Mouse (Mus musculus): Measurements from ENCODE around the gene Pds5a. TPM values are rescaled to one million over a fixed set of nuclear protein-coding genes. Genes with fewer than 3 reads are reported as not detected.
"Not testable (repeated sequence)": the region's sequence is repeated elsewhere in the genome, so short reads cannot be mapped to it uniquely, and the experiment has no call there.

Gene Pds5a
- polyA plus RNA-seq, 1 experiment from 2014 or later, result 78.0 TPM

DNA sequence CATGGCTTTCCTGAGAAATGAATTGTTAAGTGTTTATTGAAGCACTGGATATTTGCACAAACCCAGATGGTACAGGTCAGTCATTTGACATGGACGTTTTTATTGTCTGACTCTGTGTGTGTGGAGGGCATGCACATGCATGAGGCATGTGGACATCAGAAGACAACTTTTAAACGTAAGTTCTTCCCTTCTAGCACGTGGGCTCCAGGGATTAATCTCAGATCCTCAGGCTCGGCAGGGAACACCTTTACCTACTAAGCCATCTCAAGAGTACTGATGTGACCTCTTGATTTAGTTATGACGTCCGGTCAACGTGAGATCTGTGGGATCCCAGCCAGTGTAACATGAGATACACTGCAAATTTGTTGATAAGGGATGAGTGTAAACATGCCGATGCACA, 12.2 kb upstream of the Pds5a start:
- H3K27ac ChIP-seq, result no peak overlapping the region
- no peaks in the 10 kb centered on the region for H3K27me3 ChIP-seq
- 53% methylated on average over 8 of the region's 8 CpGs for WGBS
- no peaks in the 10 kb centered on the region for H3K36me3 ChIP-seq
- H3K9ac ChIP-seq, result no peak overlapping the region; the same call in 1 of the 2 replicates
- H3K9me3 ChIP-seq, result no peaks in the 10 kb centered on the region
- ATAC-seq (ENCODE audit: low FRiP score, low read depth), result no peak
- no peak overlapping the region for H3K4me2 ChIP-seq (replicated peaks)
- no peak overlapping the region for H3K4me3 ChIP-seq
- no peaks in the 10 kb centered on the region for H3K4me1 ChIP-seq

DNA sequence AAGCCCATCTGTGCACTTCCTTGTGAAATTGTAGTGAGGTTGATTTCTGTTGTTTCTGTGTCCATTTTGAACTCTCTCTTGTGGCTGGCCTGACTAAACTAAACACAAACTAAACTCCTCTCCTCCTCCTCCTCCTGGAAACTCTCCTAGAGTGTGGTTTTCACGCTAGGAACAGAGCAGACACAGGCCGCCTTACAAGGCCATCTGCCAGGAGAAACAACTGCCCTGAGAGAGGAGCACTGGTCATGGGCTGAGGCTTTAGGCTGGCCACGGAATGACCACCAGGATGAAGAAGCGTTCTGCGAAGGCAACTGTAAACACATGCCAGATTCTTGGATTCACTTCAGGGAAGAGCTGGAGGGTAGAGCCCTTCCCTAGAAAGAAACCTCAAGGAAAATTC, 8.9 kb upstream of the Pds5a start:
- H3K27me3 ChIP-seq, result no peaks in the 10 kb centered on the region
- no peaks in the 10 kb centered on the region for H3K9me3 ChIP-seq
- 72% methylated on average over 5 of the region's 5 CpGs for WGBS
- no peak for ATAC-seq (ENCODE audit: low FRiP score, low read depth)
- H3K4me3 ChIP-seq, result no peak overlapping the region
- no peaks in the 10 kb centered on the region for H3K36me3 ChIP-seq
- H3K27ac ChIP-seq, result no peak overlapping the region
- no peak overlapping the region for H3K9ac ChIP-seq
- H3K4me1 ChIP-seq, result no peaks in the 10 kb centered on the region
- H3K4me2 ChIP-seq (replicated peaks), result no peak overlapping the region

DNA sequence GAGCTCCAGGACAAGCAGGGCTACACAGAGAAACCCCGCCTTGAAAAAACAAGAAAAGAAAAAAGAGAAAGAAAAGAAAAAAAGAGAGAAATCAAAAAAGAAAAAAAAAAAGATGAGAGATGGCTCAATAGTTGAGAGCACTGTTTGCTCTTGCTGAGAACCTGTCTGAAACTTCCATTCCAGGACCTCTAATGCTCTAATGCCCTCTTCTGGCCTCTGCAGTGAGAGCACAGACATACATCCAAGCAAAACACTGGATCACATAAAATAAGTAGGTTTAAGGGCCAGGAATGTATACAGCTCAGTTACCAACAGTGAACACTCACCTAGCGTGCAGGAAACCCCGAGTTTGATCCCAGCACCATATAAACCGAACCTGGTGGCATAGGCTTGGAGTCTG, 8.1 kb upstream of the Pds5a start:
- Histone ChIP-seq H3K9me3 (no peaks in the 10 kb centered on the region), H3K4me1 (no peaks in the 10 kb centered on the region), H3K4me3 (no peak overlapping the region), H3K36me3 (no peaks in the 10 kb centered on the region), H3K4me2 (replicated peaks) (no peak overlapping the region), H3K27ac (no peak overlapping the region), H3K27me3 (no peaks in the 10 kb centered on the region), H3K9ac (no peak overlapping the region)
- no peak for ATAC-seq (ENCODE audit: low FRiP score, low read depth)
- WGBS, result 77% methylated on average over 4 of the region's 4 CpGs

GRCm38 (mm10) chr5:65704765-65705678, 6.9 kb upstream of the Pds5a start:
- Histone ChIP-seq H3K27ac (no peak overlapping the region), H3K9me3 (no peaks in the 10 kb centered on the region), H3K4me3 (no peak overlapping the region), H3K27me3 (no peaks in the 10 kb centered on the region), H3K9ac (no peak overlapping the region; the same call in 1 of the 2 replicates), H3K36me3 (no peaks in the 10 kb centered on the region), H3K4me2 (replicated peaks) (no peak overlapping the region), H3K4me1 (no peaks in the 10 kb centered on the region)
- WGBS, result 68% methylated on average over 12 of the region's 12 CpGs
- no peak for ATAC-seq (ENCODE audit: low FRiP score, low read depth)

DNA sequence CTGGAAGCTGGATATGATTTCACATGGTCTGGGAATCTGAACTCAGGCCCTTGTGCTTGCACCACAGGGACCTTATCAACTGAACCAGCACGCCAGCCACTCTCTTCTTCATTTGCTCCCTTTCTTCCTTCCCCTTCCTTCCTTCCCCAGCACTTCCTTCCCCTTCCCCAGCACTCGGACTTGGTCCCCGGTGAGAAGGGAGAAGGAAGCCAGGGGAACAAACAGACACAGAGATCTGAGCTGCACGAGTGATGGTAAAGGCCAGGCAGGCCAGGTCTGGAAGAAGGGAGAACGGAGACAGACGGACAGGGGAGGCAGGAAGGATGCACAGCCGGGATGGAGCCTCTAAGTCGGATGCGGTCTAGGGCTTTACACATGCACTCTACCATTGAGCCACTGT, 5.2 kb upstream of the Pds5a start:
- Histone ChIP-seq H3K9ac (no peak overlapping the region), H3K27me3 (no peaks in the 10 kb centered on the region), H3K36me3 (no peaks in the 10 kb centered on the region), H3K4me3 (no peak overlapping the region), H3K4me1 (peaks cover 6% of the 10 kb centered on the region), H3K4me2 (replicated peaks) (no peak overlapping the region), H3K9me3 (no peaks in the 10 kb centered on the region), H3K27ac (no peak overlapping the region)
- 78% methylated on average over 9 of the region's 9 CpGs for WGBS
- ATAC-seq (ENCODE audit: low FRiP score, low read depth), result no peak

DNA sequence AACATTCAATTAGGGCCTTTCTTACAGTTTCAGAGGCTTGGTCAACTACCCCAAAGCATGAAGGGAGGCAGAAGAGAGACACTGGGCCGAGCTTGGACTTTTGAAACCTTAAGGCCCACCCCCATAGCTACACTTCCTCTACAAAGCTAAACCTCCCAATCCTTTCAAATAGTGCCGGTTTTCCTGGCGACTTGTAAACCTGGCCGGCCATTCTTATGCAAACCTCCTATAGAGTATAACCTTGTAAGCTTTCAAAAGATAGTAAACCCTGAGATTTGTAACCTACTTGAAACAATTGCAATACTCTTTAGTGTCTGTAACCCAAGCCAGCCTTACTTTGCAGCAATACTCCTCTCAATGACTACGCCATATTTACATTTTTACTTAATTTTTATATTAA, 2.0 kb upstream of the Pds5a start:
- H3K36me3 ChIP-seq, result peaks cover 3% of the 10 kb centered on the region; the same call in 1 of the 2 replicates
- no peaks in the 10 kb centered on the region for H3K27me3 ChIP-seq
- H3K4me1 ChIP-seq, result peaks cover 19% of the 10 kb centered on the region
- no peak for ATAC-seq (ENCODE audit: low FRiP score, low read depth)
- WGBS, result 87% methylated on average over 5 of the region's 5 CpGs
- H3K4me3 ChIP-seq, result no peak overlapping the region
- H3K4me2 ChIP-seq (replicated peaks), result no peak overlapping the region
- no peak overlapping the region for H3K9ac ChIP-seq
- H3K27ac ChIP-seq, result no peak overlapping the region
- H3K9me3 ChIP-seq, result no peaks in the 10 kb centered on the region

GRCm38 (mm10) chr5:65699146-65699545, 1.1 kb upstream of the Pds5a start:
- Histone ChIP-seq H3K36me3 (peaks cover 11% of the 10 kb centered on the region), H3K4me1 (peaks cover 26% of the 10 kb centered on the region), H3K4me3 (peak overlapping the region; percentile 96), H3K9ac (peak overlapping the region; percentile 98), H3K27ac (peak overlapping the region; percentile 97; the same call in 1 of the 2 replicates), H3K4me2 (replicated peaks) (peak overlapping the region; percentile 70), H3K9me3 (no peaks in the 10 kb centered on the region), H3K27me3 (no peaks in the 10 kb centered on the region)
- 70% methylated on average over 10 of the region's 10 CpGs for WGBS
- no peak for ATAC-seq (ENCODE audit: low FRiP score, low read depth)

GRCm38 (mm10) chr5:65698759-65699136, 675 bp upstream of the Pds5a start:
- no peaks in the 10 kb centered on the region for H3K9me3 ChIP-seq
- peaks cover 11% of the 10 kb centered on the region for H3K36me3 ChIP-seq
- peak overlapping the region; percentile 96 for H3K4me3 ChIP-seq
- H3K4me1 ChIP-seq, result peaks cover 26% of the 10 kb centered on the region
- H3K9ac ChIP-seq, result peak overlapping the region; percentile 98
- H3K27me3 ChIP-seq, result no peaks in the 10 kb centered on the region
- H3K27ac ChIP-seq, result peak overlapping the region; percentile 97
- H3K4me2 ChIP-seq (replicated peaks), result peak overlapping the region; percentile 70
- no peak for ATAC-seq (ENCODE audit: low FRiP score, low read depth)
- 17% methylated on average over 6 of the region's 6 CpGs for WGBS

DNA sequence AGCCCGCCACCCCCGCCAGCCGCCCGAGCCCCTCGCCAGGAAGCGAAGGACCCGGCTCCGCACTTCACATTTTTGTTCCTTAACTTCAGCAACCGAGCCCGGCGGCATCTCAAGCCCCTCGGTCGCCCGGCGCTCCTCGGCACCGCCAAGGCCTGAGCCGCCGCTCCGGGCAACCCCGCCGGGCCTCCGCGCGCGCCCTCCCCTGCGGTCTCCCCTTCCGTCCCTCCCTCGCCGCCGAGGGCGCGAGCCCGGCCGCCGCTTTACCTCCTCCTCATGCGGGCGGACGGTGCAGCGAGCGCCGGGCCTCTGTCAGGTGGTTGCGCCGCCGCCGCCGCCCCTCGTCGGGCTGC, 612 bp downstream of the Pds5a start:
- under 1% methylated on average over 42 of the region's 49 CpGs for WGBS
- H3K36me3 ChIP-seq, result peaks cover 20% of the 10 kb centered on the region

GRCm38 (mm10) chr5:65696821-65697485, 1.1 kb downstream of the Pds5a start:
- no peaks in the 10 kb centered on the region for H3K27me3 ChIP-seq
- peak overlapping the region; percentile 70 for H3K4me2 ChIP-seq (replicated peaks)
- peak overlapping the region; percentile 97 for H3K27ac ChIP-seq
- under 1% methylated on average over 56 of the region's 58 CpGs for WGBS
- peaks cover 25% of the 10 kb centered on the region for H3K36me3 ChIP-seq
- no peaks in the 10 kb centered on the region for H3K9me3 ChIP-seq
- ATAC-seq (ENCODE audit: low FRiP score, low read depth), result peak; percentile 4; the same call in 1 of the 2 replicates
- H3K4me1 ChIP-seq, result peaks cover 26% of the 10 kb centered on the region
- peak overlapping the region; percentile 98 for H3K9ac ChIP-seq
- H3K4me3 ChIP-seq, result peak overlapping the region; percentile 96

More for the DNA sequence above, 612 bp downstream of the Pds5a start:
- peak; percentile 60 for ATAC-seq (ENCODE audit: low FRiP score, low read depth)
- Histone ChIP-seq H3K27ac (peak overlapping the region; percentile 97), H3K4me3 (peak overlapping the region; percentile 96), H3K4me1 (peaks cover 26% of the 10 kb centered on the region), H3K9me3 (no peaks in the 10 kb centered on the region), H3K4me2 (replicated peaks) (peak overlapping the region; percentile 70), H3K27me3 (no peaks in the 10 kb centered on the region), H3K9ac (peak overlapping the region; percentile 98)

- not testable (repeated sequence) for H3K4me3 ChIP-seq; H3K27ac ChIP-seq; H3K9me3 ChIP-seq; H3K27me3 ChIP-seq; H3K9ac ChIP-seq; ATAC-seq (ENCODE audit: low FRiP score, low read depth); H3K4me2 ChIP-seq (replicated peaks)
- peaks cover 26% of the 10 kb centered on the region for H3K4me1 ChIP-seq
- 88% methylated on average over 3 of the region's 3 CpGs for WGBS
- peaks cover 36% of the 10 kb centered on the region for H3K36me3 ChIP-seq
Observed at GRCm38 (mm10) chr5:65694076-65694475, 4.0 kb downstream of the Pds5a start.

GRCm38 (mm10) chr5:65693018-65693417, 5.1 kb downstream of the Pds5a start:
- Histone ChIP-seq H3K9ac (no peak overlapping the region), H3K4me3 (no peak overlapping the region), H3K36me3 (peaks cover 39% of the 10 kb centered on the region), H3K4me2 (replicated peaks) (no peak overlapping the region), H3K9me3 (no peaks in the 10 kb centered on the region), H3K27ac (no peak overlapping the region), H3K4me1 (peaks cover 25% of the 10 kb centered on the region), H3K27me3 (no peaks in the 10 kb centered on the region)
- ATAC-seq (ENCODE audit: low FRiP score, low read depth), result no peak
